Mouse (Mus musculus) spleen, postnatal 14 days (tissue): ENCODE data around the gene Mthfd2.

Source experiments
- DNase-seq, 2 experiments: peaks; one replicate each; pipeline ENCODE4 v3.0.0; 2021 to 2022; ENCODE audit warnings: low spot score in 2 of 2

Mthfd2 gene

DNA sequence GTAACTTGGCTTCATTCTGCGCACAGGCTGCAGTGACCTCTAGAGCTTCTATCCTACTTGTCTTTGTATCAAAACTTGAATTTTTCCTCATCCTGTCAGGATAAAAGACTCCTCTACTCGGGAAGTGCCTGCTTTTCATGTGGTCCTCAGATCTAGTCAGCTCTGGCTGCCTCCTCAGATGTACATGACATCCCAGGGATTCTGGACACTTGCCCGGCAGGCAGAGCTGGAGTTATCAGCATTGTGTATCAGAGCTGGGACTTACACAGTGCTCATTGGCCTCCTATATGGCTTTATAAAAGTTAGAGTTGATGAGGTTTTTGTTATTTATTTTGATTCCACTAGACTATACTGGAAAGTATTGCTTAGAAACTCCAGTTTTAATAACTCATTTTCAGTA lies 15.7 kb upstream of the Mthfd2 start:
- DNase-seq: no peak

DNA sequence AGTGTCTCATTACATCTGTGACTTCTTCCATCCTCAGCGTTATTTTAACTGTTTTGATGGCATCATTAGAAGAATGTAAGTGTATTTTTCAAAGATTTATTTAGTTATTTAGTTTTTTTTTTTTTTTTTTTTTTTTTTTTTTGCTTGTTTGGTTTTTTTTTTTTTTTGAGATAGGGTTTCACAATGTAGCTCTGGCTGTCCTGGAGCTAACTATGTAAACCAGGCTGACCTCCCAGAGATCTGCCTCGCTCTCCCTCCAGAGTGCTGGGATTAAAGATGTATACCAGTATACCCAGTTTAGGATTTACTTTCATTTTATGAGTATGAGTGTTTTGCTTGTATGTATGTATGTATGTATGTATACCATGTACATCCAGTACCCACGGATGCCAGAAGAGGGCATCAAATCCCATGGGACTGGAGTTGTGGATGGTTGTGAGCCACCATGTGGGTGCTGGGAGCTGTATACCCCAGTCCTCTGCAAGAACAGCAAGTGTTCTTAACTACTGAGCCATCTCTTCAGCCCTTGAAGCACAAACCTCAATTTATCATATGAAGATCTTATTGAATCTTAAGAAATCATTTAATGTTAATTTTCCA lies 2.0 kb upstream of the Mthfd2 start:
- no peak for DNase-seq

DNA sequence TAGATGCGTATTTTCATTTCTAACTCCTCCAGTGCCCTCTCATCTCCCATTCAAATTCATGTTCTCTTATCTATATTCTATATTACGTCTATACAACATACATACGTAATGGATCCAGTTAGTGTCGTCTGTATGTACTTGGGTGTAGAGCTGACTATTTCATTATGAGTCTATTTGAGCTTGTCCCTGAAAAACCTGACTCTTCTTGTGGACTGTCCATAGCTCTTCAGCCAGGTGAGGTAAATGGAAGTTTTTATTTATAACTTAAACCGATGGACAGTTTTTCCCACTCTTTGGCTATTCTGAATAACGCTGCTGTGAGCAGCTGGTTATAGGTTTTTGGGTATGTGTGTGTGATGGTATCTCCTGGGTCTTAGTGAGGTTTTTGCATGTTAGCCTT lies 1.1 kb upstream of the Mthfd2 start:
- DNase-seq: no peak

DNA sequence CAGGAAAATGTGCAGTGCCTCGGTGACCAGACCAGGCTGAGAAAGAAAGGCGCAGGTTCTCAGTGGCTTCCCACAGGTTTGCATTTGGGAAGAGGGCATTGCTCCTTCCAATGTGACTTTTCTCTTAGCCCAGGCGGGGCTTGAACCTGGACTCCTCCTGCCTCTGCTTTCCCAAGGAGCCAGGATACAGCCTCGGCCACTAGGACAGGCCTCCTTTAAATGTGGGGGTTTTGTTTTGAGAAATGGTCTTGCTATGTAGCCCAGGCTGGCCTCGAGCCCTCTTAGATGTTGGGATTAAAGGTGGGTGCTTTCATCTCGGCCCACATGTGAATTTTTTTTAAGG lies 657 bp upstream of the Mthfd2 start:
- DNase-seq: no peak

DNA sequence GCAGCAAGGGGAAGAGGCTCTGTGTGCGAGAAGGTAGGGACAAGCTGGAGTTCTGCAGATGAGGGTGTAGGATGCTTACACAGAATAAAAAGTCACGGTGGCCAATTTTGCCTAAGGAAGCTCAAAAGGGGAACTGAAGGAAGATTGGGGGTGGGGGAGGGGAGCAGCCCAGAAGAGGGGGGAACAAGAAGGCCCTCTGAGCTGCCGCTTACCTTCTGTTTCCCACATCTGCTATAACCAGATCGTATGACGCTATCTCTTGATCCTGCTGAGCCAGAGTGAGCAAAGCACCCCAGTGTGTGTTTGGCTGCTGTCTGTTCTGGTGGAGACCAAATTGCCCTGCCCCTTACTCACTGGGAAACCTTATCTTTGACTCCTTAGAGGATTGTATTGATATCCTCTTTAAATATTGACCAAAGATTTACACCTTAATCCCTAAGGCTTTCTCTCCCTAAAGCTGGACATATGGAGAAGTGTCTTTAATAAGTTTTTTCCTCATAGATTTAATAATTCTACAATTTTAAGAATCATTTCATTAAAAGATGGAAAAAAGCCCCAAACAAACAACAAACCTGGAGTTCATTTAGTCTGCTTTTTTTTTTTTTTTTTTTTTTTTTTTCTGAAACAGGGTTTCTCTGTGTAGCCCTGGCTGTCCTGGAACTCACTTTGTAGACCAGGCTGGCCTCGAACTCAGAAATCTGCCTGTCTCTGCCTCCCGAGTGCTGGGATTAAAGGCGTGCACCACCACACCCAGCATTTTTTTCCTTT lies 1.9 kb downstream of the Mthfd2 start:
- DNase-seq: no peak

DNA sequence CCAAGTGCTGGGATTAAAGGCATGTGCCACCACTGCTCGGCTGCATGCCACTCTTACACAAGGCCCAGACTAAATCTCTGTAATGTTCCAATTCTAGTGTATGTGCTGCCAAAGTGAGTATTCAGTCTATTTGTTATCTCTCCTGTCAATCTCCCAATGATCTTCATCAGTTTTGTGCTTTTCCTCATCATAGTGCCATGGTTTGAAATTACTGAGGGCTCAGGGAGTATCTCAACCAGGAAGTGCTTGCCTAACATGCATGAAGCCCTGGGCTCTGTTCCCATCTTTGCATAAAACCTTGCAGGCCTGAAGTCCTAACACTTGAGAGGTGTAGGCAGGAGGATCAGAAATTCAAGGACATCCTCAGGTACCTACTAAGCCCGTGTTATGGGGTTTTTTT lies 2.9 kb downstream of the Mthfd2 start:
- DNase-seq: no peak

DNA sequence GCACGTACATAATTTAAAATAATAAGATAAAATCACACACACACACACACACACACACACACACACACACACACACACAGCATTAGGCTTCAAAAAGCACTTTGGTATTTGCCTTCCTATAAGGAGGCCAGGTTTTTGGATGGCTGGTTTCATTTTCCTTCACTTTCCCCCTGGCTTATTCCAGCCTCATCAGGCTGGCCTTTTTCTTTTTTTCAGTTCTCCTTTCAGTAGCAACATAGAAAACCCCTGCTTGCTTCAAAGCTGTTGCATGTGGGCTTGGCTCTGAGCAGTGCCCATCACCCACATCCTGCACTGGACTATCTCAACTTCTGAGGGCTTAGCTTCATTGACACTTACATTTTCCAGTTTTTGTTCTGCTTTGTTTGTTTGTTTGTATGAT lies 3.8 kb downstream of the Mthfd2 start:
- no peak for DNase-seq

DNA sequence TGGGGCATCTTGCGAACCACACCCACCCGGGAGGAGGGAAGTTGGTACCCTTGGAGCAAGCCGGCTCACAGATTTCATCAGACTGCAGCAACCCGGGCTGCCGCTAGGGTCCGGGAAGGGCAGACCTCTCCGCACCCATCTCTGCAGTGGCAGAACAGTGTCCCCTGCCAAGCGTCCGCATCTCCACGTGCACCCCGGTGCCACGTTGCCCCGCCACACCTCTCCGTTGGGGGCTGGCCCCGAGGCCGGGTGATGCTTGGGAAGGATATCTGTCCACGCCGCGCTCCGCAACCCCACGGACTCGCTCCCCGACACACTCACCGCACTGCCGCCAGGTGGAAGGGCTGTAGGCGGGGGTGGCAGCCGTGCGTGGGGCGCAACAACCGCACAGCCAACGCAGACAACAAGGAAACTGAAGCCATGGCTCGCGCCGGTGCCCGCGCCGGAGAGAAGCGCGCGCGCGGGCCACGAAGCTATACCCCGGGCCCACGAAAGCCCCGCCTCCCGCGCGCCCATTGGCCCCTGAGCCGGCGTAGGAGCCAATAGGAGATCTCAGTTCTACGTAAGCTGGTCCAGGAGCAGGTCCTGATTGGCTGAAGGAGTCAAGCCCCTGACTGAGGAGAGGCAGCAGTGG lies 8.5 kb downstream of the Mthfd2 start:
- peak; percentile 89 for DNase-seq

DNA sequence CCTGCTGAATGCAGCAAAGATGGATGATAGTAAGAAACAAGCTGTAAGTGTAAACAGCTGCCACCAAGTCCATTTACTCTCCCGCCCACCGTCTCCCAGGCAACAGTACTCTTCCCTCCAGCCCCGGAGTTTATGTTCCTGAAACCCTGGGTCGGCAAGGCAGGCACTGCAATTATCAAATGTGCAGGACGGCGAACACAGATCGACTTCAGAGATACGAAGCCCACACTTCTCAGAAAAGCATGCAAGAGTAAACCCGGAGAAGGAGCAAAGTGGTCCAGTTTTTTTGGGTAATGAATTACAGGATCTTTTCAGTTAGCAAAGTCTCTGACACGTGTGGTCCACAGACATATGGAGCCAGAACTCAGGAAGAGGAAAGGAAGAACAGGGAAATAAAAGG lies 9.7 kb downstream of the Mthfd2 start:
- DNase-seq: no peak

DNA sequence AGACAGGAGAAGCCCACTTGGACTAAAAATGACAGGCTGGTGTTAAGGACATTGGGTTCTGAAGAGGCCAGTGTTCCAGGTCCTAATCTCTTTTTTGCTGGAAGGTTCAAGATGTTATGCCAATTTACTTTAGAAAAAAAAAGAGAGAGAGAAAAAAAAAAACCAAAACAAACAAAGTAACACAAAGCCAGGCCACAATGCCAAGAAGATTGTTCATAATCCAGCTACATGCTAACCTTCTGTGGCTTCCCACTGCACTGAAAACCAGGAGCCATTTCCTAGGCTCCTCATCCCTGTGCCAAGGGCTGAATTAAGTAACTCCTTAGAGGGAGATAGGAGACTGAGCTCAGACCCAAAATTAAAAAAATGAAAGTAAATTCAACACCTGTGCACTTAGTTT lies 10.4 kb downstream of the Mthfd2 start:
- DNase-seq: no peak

DNA sequence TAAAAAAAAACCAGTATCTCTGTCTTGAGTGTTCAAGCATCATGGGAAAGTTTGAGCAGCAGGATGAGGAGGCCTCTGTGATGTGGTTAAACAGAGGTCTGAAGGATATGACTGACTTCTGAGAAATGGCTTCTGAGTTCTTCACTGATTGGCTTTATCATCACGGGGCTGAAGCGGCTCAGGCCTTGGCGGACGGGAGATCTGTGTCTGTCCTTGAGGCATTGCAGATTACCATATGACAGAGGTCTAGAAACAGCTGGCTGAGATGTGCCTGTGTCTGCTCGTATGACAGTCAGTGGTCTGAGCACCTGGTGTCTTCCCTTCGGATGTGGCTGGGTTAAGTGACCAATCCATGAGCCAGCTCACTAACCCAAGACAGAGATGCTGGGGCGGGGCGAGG lies 13.2 kb downstream of the Mthfd2 start:
- DNase-seq: no peak

DNA sequence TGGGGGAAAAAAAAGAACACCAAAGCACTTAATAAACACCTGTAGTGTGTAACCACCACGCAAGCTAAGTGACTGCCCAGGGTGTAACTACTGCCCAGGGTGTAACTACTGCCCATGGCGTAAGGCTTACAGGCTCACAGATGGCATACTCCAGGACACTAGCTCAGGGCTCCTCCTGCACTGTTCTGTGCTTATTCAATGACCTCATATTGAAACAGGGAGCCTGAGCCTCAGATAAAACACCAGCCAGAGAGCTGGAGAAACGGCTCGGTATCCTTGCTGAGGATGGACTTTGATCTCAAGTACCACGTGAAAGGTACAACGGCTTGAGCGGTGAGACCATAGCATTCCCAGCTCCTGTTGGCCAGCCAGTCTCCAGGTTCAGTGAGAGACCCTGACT lies 13.7 kb downstream of the Mthfd2 start:
- no peak for DNase-seq

DNA sequence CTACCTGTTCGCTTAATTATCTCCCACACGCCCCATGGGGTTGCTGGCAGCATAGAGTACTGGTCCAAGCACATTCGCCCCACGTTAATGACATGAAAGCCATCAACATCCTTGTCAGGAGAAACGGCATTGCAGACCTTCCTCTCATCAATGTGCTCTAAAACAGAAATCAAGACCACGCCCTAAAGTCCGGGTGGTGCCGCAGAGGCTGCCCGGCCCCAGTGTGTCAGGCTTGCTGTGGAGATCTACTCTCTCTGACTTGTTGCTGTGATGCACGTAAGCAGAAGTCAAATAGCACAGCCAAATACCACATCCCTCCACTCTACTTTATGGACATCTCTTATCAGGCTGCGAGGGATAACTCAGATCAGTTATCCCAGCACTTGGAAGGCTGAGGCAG lies 14.5 kb downstream of the Mthfd2 start:
- no peak for DNase-seq

DNA sequence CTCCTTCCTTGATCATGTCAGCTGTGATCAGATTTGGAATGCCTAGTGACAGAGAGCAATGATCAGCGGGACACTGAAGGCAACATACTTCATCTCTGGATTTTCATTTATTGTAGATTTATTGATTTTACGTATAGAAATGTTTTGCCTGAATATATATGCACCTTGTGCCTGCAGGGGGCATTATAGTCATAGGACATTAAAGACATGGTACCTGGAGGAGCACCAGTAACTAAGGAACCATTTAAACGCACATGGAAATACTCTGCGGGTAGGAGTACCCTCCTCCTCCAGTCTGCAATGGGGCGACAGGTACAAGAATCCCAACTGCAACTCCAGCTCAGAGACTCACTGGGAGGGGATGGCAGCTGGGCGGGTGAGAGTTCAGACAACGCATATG lies 16.7 kb downstream of the Mthfd2 start:
- no peak for DNase-seq

DNA sequence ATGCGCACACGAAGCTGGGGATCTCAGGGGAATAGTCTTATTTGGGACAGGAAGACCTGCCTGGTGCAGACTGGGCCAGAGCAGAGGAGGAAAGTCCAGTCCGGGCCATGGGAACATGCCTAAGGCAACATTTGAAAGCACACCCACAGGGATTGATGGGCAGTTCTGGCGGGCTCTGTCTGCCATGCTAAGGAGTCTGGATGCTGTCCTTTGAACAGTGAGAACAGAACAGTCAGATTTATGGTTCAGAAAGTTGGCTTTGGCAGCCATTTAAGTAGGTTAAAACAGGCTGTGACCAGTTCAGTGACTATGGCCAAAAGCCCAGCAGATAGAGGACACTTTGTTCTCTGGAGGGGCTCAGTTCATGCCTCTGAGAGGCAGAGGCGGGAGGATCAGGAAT lies 23.4 kb downstream of the Mthfd2 start:
- no peak for DNase-seq

DNA sequence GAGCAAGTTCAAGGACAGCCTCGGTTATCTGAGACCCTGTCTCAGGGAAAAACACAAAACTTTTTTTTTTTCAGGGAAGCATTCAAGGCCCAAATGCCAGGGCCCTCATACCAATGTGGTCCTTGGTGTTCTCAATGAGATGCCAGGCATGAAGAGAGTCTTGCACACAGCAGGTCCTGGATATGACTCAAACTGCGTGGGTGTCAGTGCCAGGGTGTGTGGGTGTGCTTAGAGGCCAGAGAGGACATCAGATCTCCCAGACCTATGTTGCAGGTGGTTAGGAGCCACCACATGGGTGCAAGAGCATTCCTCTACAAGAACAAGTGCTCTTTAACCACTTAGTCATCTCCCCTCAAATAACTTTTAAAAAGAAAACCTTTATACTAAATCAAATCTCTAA lies 24.4 kb downstream of the Mthfd2 start:
- no peak for DNase-seq

DNA sequence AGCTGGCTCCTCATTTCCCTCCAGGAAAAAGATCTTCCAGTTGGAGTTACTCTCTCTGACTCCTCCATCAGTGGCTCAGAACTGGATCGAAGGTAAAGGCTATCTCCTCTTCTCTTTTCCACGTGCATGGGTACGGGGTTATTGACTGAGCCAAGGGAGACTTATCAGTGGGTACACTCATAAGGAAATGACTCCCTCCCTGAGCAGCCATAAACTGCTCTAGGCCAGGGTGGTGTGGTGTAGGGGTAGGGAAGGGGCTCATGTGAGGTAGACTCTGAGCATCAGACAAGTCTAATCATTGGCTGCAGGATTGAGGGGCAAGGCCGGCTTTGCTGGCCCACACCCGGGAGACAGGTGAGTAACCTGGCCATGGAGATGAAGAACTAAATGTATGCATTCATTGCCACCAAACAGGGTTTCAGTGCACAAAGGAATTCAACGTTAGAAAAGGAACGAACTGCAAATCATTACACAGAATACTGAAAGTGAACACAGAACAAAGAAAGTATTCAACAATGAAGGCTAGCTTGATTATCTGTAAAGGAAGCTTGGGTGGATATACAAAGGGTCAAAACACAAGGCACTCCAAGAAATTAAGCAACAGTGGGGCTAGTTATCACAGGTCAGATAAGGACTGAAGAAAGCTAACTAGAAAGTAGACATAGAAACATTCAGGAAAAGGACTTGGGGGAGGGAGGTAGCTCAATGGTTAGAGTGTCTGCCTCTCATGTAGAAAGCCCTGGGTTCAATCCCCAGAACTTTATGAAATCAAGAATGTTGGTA lies 25.1 kb downstream of the Mthfd2 start:
- DNase-seq: no peak

DNA sequence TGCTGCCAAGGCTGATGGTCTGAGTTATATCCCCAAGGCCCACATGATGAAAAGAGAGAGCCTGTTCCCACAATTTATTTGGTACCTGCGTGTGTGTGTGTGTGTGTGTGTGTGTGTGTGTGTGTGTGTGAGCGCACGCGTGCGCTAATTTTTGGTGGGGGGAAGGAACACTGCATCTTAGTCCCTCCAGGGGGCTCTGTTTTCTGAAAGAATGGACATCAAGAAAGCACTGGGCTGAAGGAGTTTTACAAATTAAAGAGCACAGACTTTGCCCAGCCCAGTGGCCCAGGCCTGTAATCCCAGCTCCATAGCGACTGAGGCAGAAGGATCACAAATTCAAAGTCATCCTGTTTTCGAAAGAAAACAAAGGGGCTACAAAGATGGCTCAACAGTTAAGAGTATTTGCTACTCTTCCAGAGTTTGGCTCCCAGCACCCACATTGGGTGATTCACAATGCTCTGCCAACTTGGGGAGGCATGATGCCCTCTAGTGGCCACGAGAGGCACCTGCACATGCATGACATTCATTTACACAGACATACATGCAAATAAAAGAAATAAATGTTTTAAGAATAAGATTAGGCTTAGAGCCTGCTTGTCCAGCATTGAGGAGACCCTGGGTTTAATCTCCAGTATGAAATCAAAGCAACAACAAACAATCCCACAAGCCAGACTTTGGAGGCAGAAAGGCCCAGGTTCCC lies 45.3 kb downstream of the Mthfd2 start:
- peak in 1 of 2 experiments; percentile 28 for DNase-seq

DNA sequence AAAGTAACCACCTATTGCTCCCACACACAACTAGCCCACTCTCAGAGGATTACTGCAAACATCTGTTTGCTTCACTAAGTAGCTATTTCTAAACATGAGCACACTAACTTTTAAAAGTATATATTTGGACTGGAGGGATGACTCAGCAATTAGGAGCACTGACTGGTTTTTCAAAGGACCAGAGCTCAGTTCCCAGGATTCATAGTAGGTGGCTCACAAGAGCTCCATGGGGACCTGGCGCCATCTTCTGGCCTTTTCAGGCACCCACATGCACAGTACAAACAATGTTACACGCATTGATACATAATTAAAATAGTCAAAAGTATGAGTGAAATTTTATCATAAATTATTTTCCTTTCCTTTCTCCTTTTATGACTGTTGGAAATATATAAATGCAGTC lies 46.8 kb downstream of the Mthfd2 start:
- DNase-seq: peak in 1 of 2 experiments; percentile 34

DNA sequence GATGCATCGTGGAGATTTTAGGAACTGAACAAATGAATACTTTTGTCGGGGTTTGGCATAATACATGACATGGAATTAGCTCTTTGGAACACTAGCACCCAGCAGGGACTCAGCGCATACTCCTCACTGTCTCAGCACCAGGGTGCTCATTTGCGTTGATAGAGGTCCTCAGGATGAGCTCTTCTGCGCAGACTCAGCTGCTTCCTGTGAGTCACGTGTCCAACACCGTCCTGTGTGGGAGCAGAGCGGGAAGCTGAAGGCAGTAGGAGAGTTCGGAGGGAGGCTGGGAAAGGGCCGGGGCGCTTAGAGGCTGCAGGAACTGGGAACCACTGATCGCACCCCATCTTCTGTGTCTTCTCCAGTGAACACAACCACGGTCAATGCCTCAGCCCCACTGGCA lies 48.6 kb downstream of the Mthfd2 start:
- DNase-seq: no peak

DNA sequence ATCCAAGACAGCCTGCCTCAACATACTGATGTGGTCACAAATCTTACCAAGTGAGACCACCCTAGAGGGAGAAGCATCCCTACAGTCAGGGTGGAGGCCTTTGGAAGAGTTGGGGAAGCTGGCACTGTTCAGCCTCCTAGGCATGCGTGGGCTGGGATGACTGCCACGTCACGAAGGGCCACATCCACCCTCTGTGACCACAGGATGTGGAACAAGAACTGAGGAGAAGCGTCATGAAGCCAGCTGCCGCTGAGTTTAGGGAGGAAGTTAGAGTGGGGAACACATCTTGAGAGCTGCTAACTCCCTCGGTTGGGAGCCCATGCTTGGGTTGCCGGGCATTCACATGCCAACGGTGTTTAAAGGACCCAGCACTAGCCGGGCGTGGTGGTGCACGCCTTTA lies 52.0 kb downstream of the Mthfd2 start:
- no peak for DNase-seq
